Mouse (Mus musculus): Measurements from ENCODE around the gene Lrrn3.

- no peak for TF ChIP-seq EP300 (IDR thresholded peaks at IDR 0.05; ENCODE audit: low read depth)
- no peak for TF ChIP-seq CTCF (IDR thresholded peaks at IDR 0.05; ENCODE audit: low read depth)
These were observed 58.8 kb downstream of the Lrrn3 start for GRCm38 (mm10) chr12:41427464-41427863.

Data from heart, postnatal 0 days (tissue).